Mouse (Mus musculus) ovary, postnatal 36 days (tissue): ENCODE data around the gene Ncoa4.

ENCODE experiments used
- DNase-seq: peaks from one replicate; pipeline ENCODE4 v3.0.0; 2022; ENCODE audit warnings: low spot score, mixed read lengths

The Ncoa4 gene

GRCm38 (mm10) chr14:32201354-32201753 is 41.7 kb downstream of the Ncoa4 start:
- no peak for DNase-seq

GRCm38 (mm10) chr14:32201791-32202451 is 42.3 kb downstream of the Ncoa4 start, which contains the start of the genes Timm23 and Parg:
Gene Timm23 (minus strand): TSS chr14:32201898.
Gene Parg (plus strand): TSS chr14:32201949.
- peak; percentile 86 for DNase-seq

- no peak for DNase-seq
These were observed 66.9 kb downstream of the Ncoa4 start for GRCm38 (mm10) chr14:32226601-32227000.

GRCm38 (mm10) chr14:32228996-32229395 is 69.3 kb downstream of the Ncoa4 start:
- DNase-seq, result peak; percentile 19
